Mouse (Mus musculus): ENCODE results near the gene Afm.

DNA sequence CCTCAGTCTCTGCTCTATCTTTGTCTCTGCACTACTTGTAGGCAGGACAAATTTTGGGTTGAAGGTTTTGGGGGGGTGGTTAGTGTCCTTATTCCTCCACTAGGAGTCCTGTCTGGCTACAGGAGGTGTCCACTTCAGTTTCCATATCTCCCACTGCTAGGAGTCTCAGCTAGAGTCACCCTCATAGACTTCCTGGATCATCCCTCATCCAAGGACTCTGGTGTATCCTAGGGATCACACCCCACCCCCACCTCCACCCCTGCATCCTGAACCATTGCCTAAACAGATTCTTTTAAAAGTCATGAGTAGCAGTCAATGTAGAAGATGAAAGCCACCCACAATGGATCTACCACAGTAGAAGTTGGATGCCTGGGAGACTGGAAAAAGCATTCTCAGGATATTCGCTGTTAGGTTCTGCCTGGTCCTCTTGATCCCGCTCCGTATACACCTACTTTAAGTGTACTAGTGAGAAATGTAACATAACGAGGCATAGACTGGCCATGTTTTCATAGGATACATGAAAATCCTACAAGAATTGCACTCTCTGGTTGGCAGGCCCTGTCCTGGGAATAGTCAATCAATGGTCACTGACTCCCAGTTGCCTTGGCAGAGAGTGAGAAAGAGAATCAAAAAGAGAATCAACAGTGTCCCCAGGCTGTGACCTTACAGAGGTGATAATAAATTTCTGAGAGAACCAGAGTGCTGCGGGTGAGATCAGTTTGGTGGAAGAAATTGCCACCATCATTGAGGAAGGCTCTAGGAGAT lies 8.7 kb upstream of the Afm start:
- TF ChIP-seq CTCF (IDR thresholded peaks at IDR 0.05; ENCODE audit: control insufficient read depth, insufficient read depth, insufficient replicate concordance, low read depth, low read length) (no peak), POLR2A (IDR thresholded peaks at IDR 0.05; ENCODE audit: control insufficient read depth, low read depth, low read length) (no peak)

All from testis, adult 2 months (tissue).